Mouse (Mus musculus): ENCODE measurements around the gene Alox12b. TPM values are rescaled to one million over a fixed set of nuclear protein-coding genes. Genes with fewer than 3 reads are reported as not detected.

Gene Alox12b
- polyA plus RNA-seq, 1 experiment from 2014 or later = 0.49 TPM

- DNase-seq (ENCODE audit: low spot score) = no peak
These were observed 15.8 kb downstream of the Alox12b start for GRCm38 (mm10) chr11:69172606-69173005.

GRCm38 (mm10) chr11:69174722-69175121, 17.9 kb downstream of the Alox12b start:
- DNase-seq (ENCODE audit: low spot score) = no peak

- no peak for DNase-seq (ENCODE audit: low spot score)
These were observed 21.7 kb downstream of the Alox12b start for GRCm38 (mm10) chr11:69178525-69178924.

- DNase-seq (ENCODE audit: low spot score) = no peak
These were observed 22.7 kb downstream of the Alox12b start for GRCm38 (mm10) chr11:69179512-69179911.

GRCm38 (mm10) chr11:69180120-69180519, 23.3 kb downstream of the Alox12b start:
- no peak for DNase-seq (ENCODE audit: low spot score)

- DNase-seq (ENCODE audit: low spot score) = no peak
These were observed 28.2 kb downstream of the Alox12b start for GRCm38 (mm10) chr11:69185031-69185430.

GRCm38 (mm10) chr11:69185936-69186335, 29.1 kb downstream of the Alox12b start:
- DNase-seq (ENCODE audit: low spot score) = no peak

GRCm38 (mm10) chr11:69192840-69193239, 36.1 kb downstream of the Alox12b start:
- DNase-seq (ENCODE audit: low spot score) = peak; percentile 44

- no peak for DNase-seq (ENCODE audit: low spot score)
These were observed 40.0 kb downstream of the Alox12b start for GRCm38 (mm10) chr11:69196766-69197165.

- DNase-seq (ENCODE audit: low spot score) = peak; percentile 9
These were observed 40.4 kb downstream of the Alox12b start for GRCm38 (mm10) chr11:69197194-69197593.

GRCm38 (mm10) chr11:69197743-69198142, 41.0 kb downstream of the Alox12b start, which contains the start of gene Alox8:
Alox8 (minus strand) TSS chr11:69197843.
- no peak for DNase-seq (ENCODE audit: low spot score)

GRCm38 (mm10) chr11:69199251-69199650, 42.5 kb downstream of the Alox12b start:
- no peak for DNase-seq (ENCODE audit: low spot score)

- no peak for DNase-seq (ENCODE audit: low spot score)
These were observed 43.4 kb downstream of the Alox12b start for GRCm38 (mm10) chr11:69200231-69200630.

- no peak for DNase-seq (ENCODE audit: low spot score)
These were observed 45.9 kb downstream of the Alox12b start for GRCm38 (mm10) chr11:69202469-69203230.

- no peak for DNase-seq (ENCODE audit: low spot score)
These were observed 54.6 kb downstream of the Alox12b start for GRCm38 (mm10) chr11:69211431-69211830.

GRCm38 (mm10) chr11:69217411-69217810, 60.6 kb downstream of the Alox12b start:
- DNase-seq (ENCODE audit: low spot score) = no peak

GRCm38 (mm10) chr11:69218661-69219060, 61.9 kb downstream of the Alox12b start:
- DNase-seq (ENCODE audit: low spot score) = no peak

Other genes with a start within 250 kb of the Alox12b start
- gene Odf4, start 229.9 kb upstream of the Alox12b start, polyA plus RNA-seq (2015; fragmentation: Nextera tagmentation; extraction: Ambion mirVana) = not detected in 2 replicates
- gene Arhgef15, start 199.5 kb upstream of the Alox12b start, polyA plus RNA-seq (2015; fragmentation: Nextera tagmentation; extraction: Ambion mirVana) = 1.0 and 1.1 TPM in 2 replicates
- 4.0 and 4.8 TPM in 2 replicates for gene Slc25a35, start 188.9 kb upstream of the Alox12b start, polyA plus RNA-seq (2015; fragmentation: Nextera tagmentation; extraction: Ambion mirVana)
- 38.6 and 44.6 TPM in 2 replicates for gene Rangrf, start 181.8 kb upstream of the Alox12b start, polyA plus RNA-seq (2015; fragmentation: Nextera tagmentation; extraction: Ambion mirVana)
- 26.9 and 29.7 TPM in 2 replicates for gene Pfas, start 148.5 kb upstream of the Alox12b start, polyA plus RNA-seq (2015; fragmentation: Nextera tagmentation; extraction: Ambion mirVana)
- 20.7 and 20.8 TPM in 2 replicates for gene Ctc1, start 141.1 kb upstream of the Alox12b start, polyA plus RNA-seq (2015; fragmentation: Nextera tagmentation; extraction: Ambion mirVana)
- 134 and 154 TPM in 2 replicates for gene Aurkb, start 111.3 kb upstream of the Alox12b start, polyA plus RNA-seq (2015; fragmentation: Nextera tagmentation; extraction: Ambion mirVana)
- 9.8 and 12.4 TPM in 2 replicates for gene Borcs6, start 97.3 kb upstream of the Alox12b start, polyA plus RNA-seq (2015; fragmentation: Nextera tagmentation; extraction: Ambion mirVana)
- gene Tmem107, start 86.2 kb upstream of the Alox12b start, polyA plus RNA-seq (2015; fragmentation: Nextera tagmentation; extraction: Ambion mirVana) = 29.8 and 33.2 TPM in 2 replicates
- gene Vamp2, start 68.5 kb upstream of the Alox12b start, polyA plus RNA-seq (2015; fragmentation: Nextera tagmentation; extraction: Ambion mirVana) = 35.9 and 38.5 TPM in 2 replicates
- 3.5 and 4.7 TPM in 2 replicates for gene Per1, start 61.8 kb upstream of the Alox12b start, polyA plus RNA-seq (2015; fragmentation: Nextera tagmentation; extraction: Ambion mirVana)
- gene Hes7, start 36.6 kb upstream of the Alox12b start, polyA plus RNA-seq (2015; fragmentation: Nextera tagmentation; extraction: Ambion mirVana) = 0.39 and 0.71 TPM in 2 replicates
- gene 9130213A22Rik, start 34.4 kb upstream of the Alox12b start, polyA plus RNA-seq (2015; fragmentation: Nextera tagmentation; extraction: Ambion mirVana) = 0.49 and 0.64 TPM in 2 replicates
- gene Aloxe3, start 31.1 kb upstream of the Alox12b start, polyA plus RNA-seq (2015; fragmentation: Nextera tagmentation; extraction: Ambion mirVana) = 0.62 and 0.73 TPM in 2 replicates
- gene Alox8, start 40.9 kb downstream of the Alox12b start, polyA plus RNA-seq (2015; fragmentation: Nextera tagmentation; extraction: Ambion mirVana) = 0.14 and 0.17 TPM in 2 replicates
- gene Gucy2e, start 80.0 kb downstream of the Alox12b start, polyA plus RNA-seq (2015; fragmentation: Nextera tagmentation; extraction: Ambion mirVana) = not detected in 2 replicates
- 22.4 and 22.8 TPM in 2 replicates for gene Cntrob, start 166.8 kb downstream of the Alox12b start, polyA plus RNA-seq (2015; fragmentation: Nextera tagmentation; extraction: Ambion mirVana)
- gene Trappc1, start 167.0 kb downstream of the Alox12b start, polyA plus RNA-seq (2015; fragmentation: Nextera tagmentation; extraction: Ambion mirVana) = 132 and 138 TPM in 2 replicates
- 0.18 and 0.24 TPM in 2 replicates for gene Kcnab3, start 169.3 kb downstream of the Alox12b start, polyA plus RNA-seq (2015; fragmentation: Nextera tagmentation; extraction: Ambion mirVana)
- gene Rnf227, start 183.5 kb downstream of the Alox12b start, polyA plus RNA-seq (2015; fragmentation: Nextera tagmentation; extraction: Ambion mirVana) = 6.8 and 8.3 TPM in 2 replicates
- gene Chd3, start 212.4 kb downstream of the Alox12b start, polyA plus RNA-seq (2015; fragmentation: Nextera tagmentation; extraction: Ambion mirVana) = 10.7 and 13.2 TPM in 2 replicates
- gene Naa38, start 238.5 kb downstream of the Alox12b start, polyA plus RNA-seq (2015; fragmentation: Nextera tagmentation; extraction: Ambion mirVana) = 194 and 211 TPM in 2 replicates
- gene Cyb5d1, start 238.6 kb downstream of the Alox12b start, polyA plus RNA-seq (2015; fragmentation: Nextera tagmentation; extraction: Ambion mirVana) = 25.9 and 28.3 TPM in 2 replicates
- 10.4 and 12.9 TPM in 2 replicates for gene Tmem88, start 241.2 kb downstream of the Alox12b start, polyA plus RNA-seq (2015; fragmentation: Nextera tagmentation; extraction: Ambion mirVana)

Measured in thymus, postnatal 0 days (tissue).